Mouse (Mus musculus) CD4-positive helper T cell, adult 2 months (primary cell): ENCODE results near the gene Usp30.

ENCODE experiments used
- DNase-seq: peaks from one replicate; pipeline ENCODE4 v3.0.0-alpha.2; 2012; ENCODE audit warnings: low read depth, missing footprints, low spot score

Usp30 gene

DNA sequence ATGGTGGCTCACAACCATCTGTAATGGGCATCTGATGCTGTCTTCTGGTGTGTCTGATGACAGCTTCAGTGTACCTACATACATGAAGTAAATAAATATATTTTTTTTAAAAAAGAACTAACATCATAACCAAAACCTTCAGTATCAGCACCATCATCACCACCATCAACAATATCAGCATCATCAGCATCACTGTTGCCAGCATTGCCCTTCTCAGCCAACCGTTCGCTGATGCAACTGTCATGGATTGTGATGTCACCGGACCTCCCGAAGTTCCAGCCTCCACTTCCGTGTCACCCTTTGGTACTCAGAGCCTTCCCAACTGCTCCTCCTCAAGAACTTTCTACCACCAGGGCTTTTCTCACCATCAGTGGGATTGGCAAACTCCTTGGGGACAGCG is at the start of gene Usp30:
Usp30 (plus strand) TSS at position 301 of the 400 bp plus-strand sequence.
- no peak for DNase-seq

- no peak for DNase-seq
Observed at GRCm38 (mm10) chr5:114024390-114024789, 40.9 kb upstream of the Usp30 start.

GRCm38 (mm10) chr5:114024885-114025284 is 40.4 kb upstream of the Usp30 start:
- no peak for DNase-seq

GRCm38 (mm10) chr5:114027217-114027944 is 37.9 kb upstream of the Usp30 start:
- DNase-seq: no peak

DNA sequence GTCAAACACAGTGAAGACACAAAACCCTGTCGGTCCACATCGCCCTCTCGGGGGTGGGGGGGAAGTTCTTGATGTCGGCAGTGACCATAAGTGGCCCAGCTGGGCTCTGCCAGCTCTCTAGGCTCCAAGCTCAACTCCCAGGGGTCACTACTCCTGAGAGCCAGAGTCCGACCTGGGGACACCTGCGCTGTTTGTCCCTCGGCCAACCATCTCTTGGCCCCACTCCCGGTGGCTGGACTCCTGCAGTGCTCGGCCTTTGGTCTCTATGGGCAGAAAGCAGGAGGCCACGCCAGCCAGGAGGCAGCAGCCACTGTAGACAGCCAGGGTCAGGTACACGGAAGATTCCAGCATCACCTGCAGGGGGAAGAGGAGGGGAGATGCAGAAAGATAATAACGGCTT is 37.1 kb upstream of the Usp30 start:
- DNase-seq: no peak

DNA sequence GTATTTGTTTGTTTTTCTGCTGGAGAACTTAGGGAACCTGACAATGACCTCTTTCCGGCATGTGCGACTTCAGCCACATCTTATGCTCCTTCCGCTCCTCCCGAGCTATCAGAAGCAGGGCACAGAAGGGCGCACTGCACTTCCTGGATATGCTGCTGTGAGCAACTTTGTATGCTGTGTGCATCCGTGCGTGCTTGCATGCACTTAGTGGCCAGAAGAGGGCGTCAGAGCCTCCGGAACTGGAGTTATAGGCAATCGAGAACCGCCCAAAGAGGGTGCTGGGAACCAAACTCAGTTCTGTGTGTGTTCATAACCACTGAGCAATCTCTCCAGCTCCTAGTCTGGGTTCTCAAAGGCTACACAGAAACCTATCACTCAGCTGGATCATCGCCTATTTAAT is 34.6 kb upstream of the Usp30 start:
- no peak for DNase-seq

- no peak for DNase-seq
Observed at GRCm38 (mm10) chr5:114032161-114032763, 33.0 kb upstream of the Usp30 start.

GRCm38 (mm10) chr5:114034393-114034792 is 30.9 kb upstream of the Usp30 start:
- DNase-seq: no peak

- DNase-seq: no peak
Observed at GRCm38 (mm10) chr5:114035111-114035510, 30.1 kb upstream of the Usp30 start.

DNA sequence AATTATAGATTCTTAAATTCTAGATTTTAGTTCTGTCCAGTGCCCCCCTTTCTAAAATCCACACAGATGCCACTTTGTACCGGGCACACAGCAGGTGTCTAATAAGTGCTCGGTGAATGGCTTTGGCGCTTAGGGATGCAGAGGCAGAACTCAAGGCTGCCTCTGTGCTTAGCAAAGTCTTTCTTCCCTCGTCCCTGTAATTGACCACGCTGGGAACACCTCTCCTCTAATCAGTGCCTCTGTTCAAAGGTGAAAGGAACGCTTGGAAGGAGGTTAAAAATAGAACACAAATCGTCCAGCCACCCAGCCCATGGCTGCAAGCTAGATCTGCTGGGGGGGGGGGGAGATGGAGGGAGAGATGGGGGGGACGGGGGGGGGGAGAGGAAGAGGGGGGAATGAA is 24.8 kb upstream of the Usp30 start:
- DNase-seq: no peak

DNA sequence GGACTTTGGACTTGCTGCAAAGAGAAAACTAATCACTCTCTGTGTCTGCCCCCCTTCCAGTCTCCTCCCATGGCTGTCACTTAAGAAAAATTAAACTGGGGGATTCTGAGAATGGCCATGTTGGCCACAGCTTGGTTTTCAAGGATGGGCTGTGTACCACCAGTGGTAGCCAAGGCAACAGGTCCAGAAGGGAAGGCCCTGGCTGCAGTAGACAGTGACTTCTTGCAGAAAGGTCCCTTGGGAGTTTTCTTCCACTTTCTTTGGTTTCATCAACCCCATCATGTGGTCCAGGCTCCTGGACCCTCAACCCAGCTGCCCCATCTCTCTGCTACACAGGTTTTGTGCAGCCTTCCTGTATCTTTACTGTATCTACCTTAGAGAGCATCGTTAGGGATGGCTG is 24.4 kb upstream of the Usp30 start:
- no peak for DNase-seq

DNA sequence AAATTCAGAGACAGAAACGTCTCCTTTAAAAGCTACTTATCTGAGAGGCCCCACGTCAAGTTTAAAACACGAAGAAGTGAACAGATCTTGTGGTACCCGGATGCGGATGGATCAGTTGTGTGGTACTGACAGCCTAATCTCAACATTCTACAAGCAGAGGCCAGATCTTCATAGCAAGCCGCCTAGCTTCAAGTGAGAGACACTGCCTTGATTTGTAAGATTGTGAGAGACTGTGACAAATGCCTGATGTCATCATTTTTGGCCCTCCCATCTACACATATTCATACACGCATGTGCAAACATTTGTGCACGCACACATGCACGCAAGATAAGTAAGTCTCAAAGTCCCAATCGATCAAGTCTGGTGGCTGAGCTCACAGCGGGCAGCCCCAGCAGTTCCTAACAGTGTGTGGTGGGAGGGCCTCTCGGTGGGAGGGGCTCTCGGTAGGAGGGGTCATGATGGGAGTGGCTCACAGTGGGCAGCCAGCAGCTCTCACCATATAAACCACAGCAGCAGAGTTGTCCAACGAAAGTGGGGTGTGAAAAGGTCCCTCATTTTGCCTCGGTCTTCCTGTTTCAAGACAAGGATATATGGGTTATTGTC is 23.8 kb upstream of the Usp30 start:
- DNase-seq: peak; percentile 56

GRCm38 (mm10) chr5:114043800-114044199 is 21.5 kb upstream of the Usp30 start:
- DNase-seq: no peak

DNA sequence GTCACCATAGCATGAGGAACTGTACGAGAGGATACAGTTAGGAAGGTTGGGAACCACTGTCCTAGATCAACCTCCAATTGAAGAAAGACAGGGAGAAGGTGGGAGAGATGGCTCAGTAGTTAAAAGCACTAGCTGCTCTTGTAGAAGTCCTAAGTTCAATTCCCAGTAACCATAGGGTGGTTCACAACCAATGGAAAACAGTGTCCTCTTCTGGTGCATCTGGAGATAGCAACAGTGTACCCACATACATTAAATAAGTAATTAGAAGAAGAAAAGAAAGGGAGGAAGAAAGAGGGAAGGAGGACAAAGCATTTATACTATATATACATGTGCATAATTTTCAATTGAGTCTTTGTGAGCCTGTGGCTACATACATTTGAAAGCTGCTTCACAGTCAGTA is 20.1 kb upstream of the Usp30 start:
- DNase-seq: peak; percentile 31

DNA sequence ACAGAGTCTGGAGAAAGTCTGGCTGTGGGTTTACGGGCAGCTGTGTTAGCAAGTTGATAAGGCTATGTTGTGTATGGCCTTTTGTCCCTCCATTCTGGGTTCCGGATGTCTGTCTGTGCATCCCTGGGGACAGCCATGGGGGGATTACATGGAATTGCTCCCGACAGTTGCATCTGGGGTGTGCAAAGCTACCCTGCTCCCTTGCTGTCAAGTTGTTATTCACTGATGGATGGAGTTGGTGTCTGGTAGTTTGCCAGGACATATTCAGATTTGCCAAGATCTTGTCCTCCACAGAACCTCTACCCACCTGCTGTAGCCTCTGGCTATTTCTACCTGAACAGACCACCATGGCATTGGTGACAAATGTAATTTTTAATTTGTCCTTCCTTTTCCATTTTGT is 19.1 kb upstream of the Usp30 start:
- DNase-seq: no peak

DNA sequence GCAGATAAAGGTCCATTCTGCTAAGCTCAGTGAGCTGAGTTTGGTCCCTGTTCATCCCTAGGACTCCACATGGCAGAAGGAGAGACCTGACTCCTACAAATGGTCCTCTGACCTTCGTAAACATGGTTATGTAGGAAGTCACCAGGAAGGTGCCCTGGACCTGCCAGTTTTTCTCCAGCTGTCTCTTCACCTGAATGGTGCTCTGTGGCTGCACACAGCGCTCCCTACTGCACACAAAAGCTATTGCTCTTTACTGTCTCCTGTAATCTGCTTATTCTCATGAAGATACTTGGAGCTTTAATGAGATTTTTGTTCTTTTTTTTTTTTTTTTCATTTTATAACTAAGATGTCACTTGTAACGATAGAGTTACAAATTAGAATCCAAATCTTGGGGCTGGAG is 18.7 kb upstream of the Usp30 start:
- DNase-seq: no peak

DNA sequence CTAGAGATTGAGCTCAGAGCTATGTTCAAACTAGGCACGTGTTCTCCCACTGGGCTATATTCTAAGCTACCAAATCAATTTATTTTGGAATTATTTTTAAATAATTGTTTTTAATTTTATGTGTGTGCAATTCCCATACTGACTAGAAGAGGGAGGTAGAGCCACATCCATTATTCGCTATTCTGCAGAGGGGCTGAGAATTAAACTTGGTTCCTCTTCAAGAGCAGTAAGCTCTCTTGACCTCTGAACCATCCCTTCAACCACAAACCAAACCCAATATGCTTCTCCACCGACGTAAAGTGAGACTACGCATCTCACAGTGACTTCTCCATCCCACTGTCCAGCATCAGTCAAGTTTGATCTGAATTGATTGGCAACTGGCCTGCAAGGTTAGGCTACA is 18.1 kb upstream of the Usp30 start:
- no peak for DNase-seq

DNA sequence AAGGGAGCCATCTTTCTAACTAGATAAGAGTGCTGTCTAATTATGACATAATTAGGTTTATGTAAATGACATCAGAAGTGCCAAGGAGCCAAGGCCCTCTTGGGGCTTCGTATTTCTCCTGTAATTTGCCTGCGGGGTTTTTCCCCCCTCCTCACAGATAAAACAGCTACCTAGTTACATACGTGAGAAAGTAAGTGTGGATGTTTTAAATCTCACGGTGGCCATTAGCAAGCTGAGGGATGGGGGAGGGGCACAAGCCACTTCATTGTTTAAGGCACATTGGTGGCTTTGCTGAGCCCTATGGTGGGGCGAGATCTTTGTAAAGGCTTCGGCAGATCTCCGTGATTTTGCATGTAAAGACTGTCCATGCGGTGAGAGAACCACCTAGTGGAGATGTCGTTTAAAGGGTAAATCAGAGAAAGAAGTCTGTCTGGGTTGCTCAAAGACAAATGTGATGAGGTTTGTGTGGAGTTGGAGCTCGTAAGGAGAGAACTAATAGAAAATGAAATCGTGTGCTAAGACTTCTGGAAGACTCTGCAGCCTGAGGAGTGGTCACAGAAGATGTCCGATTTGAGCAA is 16.4 kb upstream of the Usp30 start:
- no peak for DNase-seq

DNA sequence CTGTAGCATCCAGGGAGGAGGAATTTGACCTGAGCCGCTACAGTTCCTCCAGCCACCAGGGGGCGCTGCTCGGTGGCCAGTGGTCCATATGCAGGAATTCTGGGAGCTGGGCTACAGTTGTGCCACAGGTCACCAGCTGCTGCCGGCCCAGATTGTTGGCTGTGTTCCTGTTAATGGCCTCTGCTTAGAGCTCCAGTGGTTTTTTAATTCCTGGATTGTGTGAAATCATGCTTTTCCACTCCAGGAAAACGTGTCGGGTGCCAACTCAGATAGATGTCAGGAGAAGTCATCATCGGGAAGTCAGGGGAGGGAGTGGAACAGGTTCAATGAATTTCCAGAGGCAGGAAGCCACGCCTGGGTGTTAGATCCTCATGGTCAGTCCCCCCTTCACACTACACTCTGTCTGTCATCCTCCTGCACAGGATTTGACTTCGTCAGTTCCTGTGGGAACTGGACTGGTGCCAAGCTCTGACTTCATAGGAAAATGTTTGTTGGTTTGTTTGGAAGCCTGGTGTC is 13.0 kb upstream of the Usp30 start:
- DNase-seq: peak; percentile 33

GRCm38 (mm10) chr5:114057129-114057731 is 8.0 kb upstream of the Usp30 start:
- DNase-seq: no peak

DNA sequence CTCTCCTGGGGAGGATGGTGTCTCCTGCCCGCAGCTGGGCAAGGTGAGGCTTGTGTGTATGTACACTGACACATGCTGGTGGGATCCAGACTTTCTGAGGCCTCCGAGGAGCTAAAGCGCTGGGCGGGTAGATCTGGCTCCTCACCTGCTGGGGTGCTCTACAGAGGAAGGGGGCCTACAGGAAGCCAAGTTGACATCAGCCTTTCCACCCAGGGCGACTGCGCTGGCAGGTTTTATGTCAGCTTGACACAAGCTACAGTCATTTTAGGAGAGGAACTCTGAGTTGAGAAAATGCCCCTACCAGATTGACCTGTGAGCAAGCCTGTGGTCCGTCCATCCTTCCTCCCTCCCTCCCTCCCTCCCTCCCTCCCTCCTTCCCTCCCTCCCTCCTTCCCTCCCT is 3.6 kb upstream of the Usp30 start:
- no peak for DNase-seq

DNA sequence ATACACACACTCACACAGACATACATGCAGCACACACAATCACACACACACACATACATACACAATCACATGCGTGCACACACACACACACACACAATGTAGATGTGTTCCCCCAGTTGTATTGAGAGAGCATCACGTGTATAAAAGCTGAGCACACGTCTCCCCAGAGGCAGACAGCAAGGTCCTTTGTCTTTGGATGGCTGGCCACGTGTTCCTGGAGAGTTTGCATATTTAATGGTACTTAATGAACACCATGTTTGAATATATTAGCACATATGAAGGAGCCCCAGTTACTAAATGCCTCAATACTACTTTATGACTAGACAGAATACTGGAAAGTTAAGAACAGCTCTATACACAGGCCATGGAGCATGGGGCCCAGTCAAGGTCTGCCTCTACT is 1.3 kb upstream of the Usp30 start:
- no peak for DNase-seq
